Mouse (Mus musculus) liver, postnatal 0 days (tissue): Measurements from ENCODE around the gene Icam1.

Source experiments
- CTCF ChIP-seq: sonication (generic); IDR thresholded peaks from 2 replicates; pipeline ENCODE4 v1.5.1; 2016; ENCODE audit warnings: antibody characterized with exemption, low read depth
- EP300 ChIP-seq: IDR thresholded peaks from 2 replicates; pipeline ENCODE4 v1.6.1; 2016; ENCODE audit warnings: antibody characterized with exemption, low read depth, mild to moderate bottlenecking

DNA sequence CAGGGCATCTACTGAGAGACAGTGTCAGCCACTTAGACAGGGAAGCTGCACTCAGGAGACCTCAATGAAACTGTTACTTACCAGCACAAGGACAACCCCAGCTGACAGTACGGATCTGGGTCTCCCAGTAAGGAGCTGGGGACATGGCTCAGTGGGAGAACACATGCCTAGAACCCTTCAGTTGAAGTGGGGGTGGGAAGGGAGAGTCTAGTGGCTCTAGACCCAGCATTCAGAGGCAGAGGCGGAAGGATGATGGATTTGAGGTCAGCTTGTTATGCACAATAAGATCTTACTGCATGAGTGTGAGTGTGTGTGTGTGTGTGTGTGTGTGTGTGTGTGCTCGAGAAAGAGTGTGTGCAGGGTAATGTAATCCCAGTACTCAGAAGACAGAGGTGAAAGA, 33.6 kb upstream of the Icam1 start:
- TF ChIP-seq CTCF (no peak), EP300 (no peak)
